Mouse (Mus musculus) MEL (cell line): ENCODE data around the gene Scamp5.

Experiments used
- BHLHE40 ChIP-seq: IDR thresholded peaks from 2 replicates; pipeline ENCODE4 v1.6.1; 2012; ENCODE audit warnings: low read depth, mild to moderate bottlenecking, inconsistent platforms, low read length, improper control_type of control experiment, borderline replicate concordance
- CTCF ChIP-seq, 3 experiments: IDR thresholded peaks in 2 of 3; conservative IDR thresholded peaks in 1 of 3; 2 replicates each; pipeline ENCODE4 v1.5.1; 2011 to 2012; ENCODE audit warnings: low read length in 3 of 3, low read depth in 2 of 3, mild to moderate bottlenecking in 2 of 3, improper control_type of control experiment in 1 of 3, inconsistent platforms in 1 of 3, mixed read lengths in 1 of 3, moderate library complexity in 1 of 3; ENCODE audit not compliant: control insufficient read depth in 1 of 3, insufficient read depth in 1 of 3, poor library complexity in 1 of 3, severe bottlenecking in 1 of 3
- EP300 ChIP-seq, 2 experiments: IDR thresholded peaks; 2 replicates each; pipeline ENCODE4 v1.6.1; 2011; ENCODE audit warnings: improper control_type of control experiment in 2 of 2, low read length in 2 of 2, low read depth in 1 of 2, mild to moderate bottlenecking in 1 of 2
- GABPA ChIP-seq: IDR thresholded peaks from 2 replicates; pipeline ENCODE4 v1.6.1; 2012; ENCODE audit warnings: low read depth, mild to moderate bottlenecking, inconsistent platforms, low read length, improper control_type of control experiment, moderate library complexity
- GATA1 ChIP-seq: IDR thresholded peaks from 2 replicates; pipeline ENCODE4 v1.6.1; 2011; ENCODE audit warnings: low read depth, low read length, improper control_type of control experiment
- MAX ChIP-seq: IDR thresholded peaks from 2 replicates; pipeline ENCODE4 v1.6.1; 2011; ENCODE audit warnings: low read length, improper control_type of control experiment
- POLR2A ChIP-seq, 2 experiments: IDR thresholded peaks; 2 replicates each; pipeline ENCODE4 v1.6.1; 2011 to 2012; ENCODE audit warnings: low read length in 2 of 2, mild to moderate bottlenecking in 2 of 2, control low read depth in 1 of 2, improper control_type of control experiment in 1 of 2, low read depth in 1 of 2, moderate library complexity in 1 of 2; ENCODE audit not compliant: control insufficient read depth in 1 of 2, insufficient read depth in 1 of 2, poor library complexity in 1 of 2
- TBP ChIP-seq: IDR thresholded peaks from 2 replicates; pipeline ENCODE4 v1.8.0; 2011; ENCODE audit warnings: low read depth, low read length, improper control_type of control experiment
- USF2 ChIP-seq, 2 experiments: IDR thresholded peaks; 2 replicates each; pipeline ENCODE4 v1.6.1; 2011 to 2012; ENCODE audit warnings: improper control_type of control experiment in 2 of 2, low read length in 2 of 2, borderline replicate concordance in 1 of 2, inconsistent platforms in 1 of 2, low read depth in 1 of 2, mild to moderate bottlenecking in 1 of 2; ENCODE audit not compliant: insufficient read depth in 1 of 2

GRCm38 (mm10) chr9:57431202-57431601, 36.7 kb downstream of the Scamp5 start:
- TF ChIP-seq CTCF (IDR thresholded peaks at IDR 0.05 in 2 of 3, conservative IDR thresholded peaks at IDR 0.05 in 1 of 3; ENCODE audit: control insufficient read depth in 1 of 3, insufficient read depth in 1 of 3, low read depth in 2 of 3, low read length in 3 of 3, poor library complexity in 1 of 3, severe bottlenecking in 1 of 3) (no peak), GABPA (no peak), MAX (no peak), EP300 (IDR thresholded peaks at IDR 0.05; ENCODE audit: low read depth in 1 of 2, low read length in 2 of 2) (no peak), USF2 (IDR thresholded peaks at IDR 0.05; ENCODE audit: borderline replicate concordance in 1 of 2, insufficient read depth in 1 of 2, low read depth in 1 of 2, low read length in 2 of 2) (0 out of 4 replicates have a peak, but pooled peaks of 1 of the 2 experiments have one; percentile 13), POLR2A (IDR thresholded peaks at IDR 0.05; ENCODE audit: control insufficient read depth in 1 of 2, insufficient read depth in 1 of 2, low read depth in 1 of 2, low read length in 2 of 2, poor library complexity in 1 of 2) (no peak), BHLHE40 (no peak), GATA1 (no peak), TBP (no peak)
